Mouse (Mus musculus) olfactory bulb, adult 2 months (tissue): Measurements from ENCODE around the gene Fgfr2.

Experiments
- CTCF ChIP-seq: fragments of 200-500 bp; IDR thresholded peaks from 2 replicates; pipeline ENCODE4 v1.5.1; 2012; ENCODE audit warnings: low read depth, mild to moderate bottlenecking, low read length, moderate library complexity; ENCODE audit not compliant: insufficient read depth
- POLR2A ChIP-seq: fragments of 200-500 bp; IDR thresholded peaks from 2 replicates; pipeline ENCODE4 v1.6.1; 2012; ENCODE audit warnings: mild to moderate bottlenecking, low read depth, low read length, moderate library complexity; ENCODE audit not compliant: insufficient read depth

DNA sequence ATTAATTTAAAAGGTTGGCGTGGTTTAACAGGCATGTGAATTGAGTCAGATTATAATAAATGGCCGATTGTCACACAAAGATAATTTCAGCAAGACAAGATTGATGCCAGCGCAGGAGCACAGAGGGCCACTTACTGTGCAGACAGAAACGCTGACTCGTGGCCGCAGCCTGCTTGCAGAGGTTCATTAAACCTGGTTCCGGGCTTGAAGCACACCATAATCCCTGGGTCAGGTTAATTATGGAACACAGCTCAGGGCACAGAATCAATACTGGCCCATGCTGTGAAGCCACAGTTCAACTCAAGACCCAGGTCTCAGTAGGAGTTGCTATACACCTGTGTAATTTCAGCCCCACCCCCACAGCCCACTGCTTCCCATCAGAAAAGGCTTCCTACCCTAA lies 1066.6 kb downstream of the Fgfr2 start:
- no peak for TF ChIP-seq CTCF
- no peak for TF ChIP-seq POLR2A
